Mouse (Mus musculus): ENCODE measurements around the gene Olfr12.

DNA sequence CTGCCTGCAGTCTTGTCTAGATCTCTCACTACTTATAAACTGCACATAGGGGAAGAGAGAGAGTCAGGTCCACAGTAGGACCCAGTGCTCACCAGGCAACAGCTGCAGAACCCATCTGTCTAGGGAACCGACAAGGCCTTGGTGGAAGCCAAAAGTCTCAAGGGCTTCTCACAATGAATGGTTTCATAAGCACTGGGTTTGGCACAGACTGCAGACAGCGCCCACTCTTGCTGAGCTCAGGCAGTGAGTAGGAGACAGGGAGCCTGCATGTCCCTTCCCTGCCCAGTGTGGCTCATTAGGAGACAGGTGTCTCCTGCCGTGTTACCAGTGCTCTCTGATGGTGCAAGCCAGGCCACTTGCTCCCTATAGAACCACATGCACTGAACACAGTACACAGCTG lies 20.6 kb downstream of the Olfr12 start:
- TF ChIP-seq POLR2A (IDR thresholded peaks at IDR 0.05; ENCODE audit: extremely low read depth, insufficient read depth, low read length) (no peak), CTCF (IDR thresholded peaks at IDR 0.05; ENCODE audit: extremely low read depth, insufficient read depth, low read length) (no peak)

Data from cortical plate, adult 2 months (tissue).